Mouse (Mus musculus) C2C12 (cell line): ENCODE data around the gene Zfp637.

Source experiments
- CEBPB ChIP-seq: IDR thresholded peaks from one replicate; pipeline ENCODE4 v1.6.1; 2011; ENCODE audit warnings: low read depth, mild to moderate bottlenecking, control low read depth, moderate library complexity
- CTCF ChIP-seq: IDR thresholded peaks from one replicate; pipeline ENCODE4 v1.5.1; 2011; ENCODE audit not compliant: control insufficient read depth, insufficient read depth, insufficient read length
- FOSL1 ChIP-seq: IDR thresholded peaks from one replicate; pipeline ENCODE4 v1.8.0; 2011; ENCODE audit warnings: mild to moderate bottlenecking, low read length; ENCODE audit not compliant: poor library complexity, insufficient read depth, severe bottlenecking
- MAX ChIP-seq: IDR thresholded peaks from one replicate; pipeline ENCODE4 v1.6.1; 2011; ENCODE audit warnings: mild to moderate bottlenecking, control low read depth
- MYOG ChIP-seq: IDR thresholded peaks from one replicate; pipeline ENCODE4 v1.6.1; 2011; ENCODE audit not compliant: control insufficient read depth, insufficient read length; ENCODE audit errors: extremely low read depth
- USF1 ChIP-seq: IDR thresholded peaks from one replicate; pipeline ENCODE4 v1.6.1; 2011; ENCODE audit warnings: low read depth, mild to moderate bottlenecking, control low read depth, moderate library complexity

- no peak for TF ChIP-seq CTCF
- no peak for TF ChIP-seq USF1
- no peak for TF ChIP-seq MYOG
- TF ChIP-seq CEBPB = no peak
- no peak for TF ChIP-seq FOSL1
- no peak for TF ChIP-seq MAX
These were observed 52.5 kb downstream of the Zfp637 start for GRCm38 (mm10) chr6:117893435-117893834.
